Mouse (Mus musculus) erythroblast, embryonic 14.5 days (primary cell): Measurements from ENCODE around the gene Cdc14b.

ENCODE experiments used
- GATA1 ChIP-seq: IDR thresholded peaks from 2 replicates; pipeline ENCODE4 v1.6.1; 2012; ENCODE audit warnings: low read length, inconsistent platforms, mixed read lengths
- TAL1 ChIP-seq: IDR thresholded peaks from 3 replicates; pipeline ENCODE4 v1.6.1; 2012; ENCODE audit warnings: low read length, inconsistent platforms, mixed read lengths

- TF ChIP-seq GATA1, result no peak
- TF ChIP-seq TAL1, result no peak
Measured at GRCm38 (mm10) chr13:64248775-64249524, 26.1 kb downstream of the Cdc14b start.
